Mouse (Mus musculus) olfactory bulb, adult 2 months (tissue): ENCODE results near the gene Rpl11. TPM values are rescaled to one million over a fixed set of nuclear protein-coding genes. Genes with fewer than 3 reads are reported as not detected.
"Not testable (repeated sequence)": the region's sequence is repeated elsewhere in the genome, so short reads cannot be mapped to it uniquely, and the experiment has no call there.

ENCODE experiments used
- H3K27ac ChIP-seq: fragments of 200-500 bp; 2 replicates; pipeline ENCODE4 v1.5.1; 2012; ENCODE audit warnings: low read depth, low read length; ENCODE audit not compliant: insufficient read depth
- H3K4me1 ChIP-seq: fragments of 200-500 bp; 2 replicates; pipeline ENCODE4 v1.6.1; 2012; ENCODE audit warnings: low read length; ENCODE audit not compliant: control insufficient read depth, insufficient read depth
- H3K4me3 ChIP-seq: fragments of 200-500 bp; 2 replicates; pipeline ENCODE4 v1.5.1; 2012; ENCODE audit warnings: mild to moderate bottlenecking, low read depth, low read length, moderate library complexity; ENCODE audit not compliant: insufficient read depth
- CTCF ChIP-seq: fragments of 200-500 bp; IDR thresholded peaks from 2 replicates; pipeline ENCODE4 v1.5.1; 2012; ENCODE audit warnings: low read depth, mild to moderate bottlenecking, low read length, moderate library complexity; ENCODE audit not compliant: insufficient read depth
- POLR2A ChIP-seq: fragments of 200-500 bp; IDR thresholded peaks from 2 replicates; pipeline ENCODE4 v1.6.1; 2012; ENCODE audit warnings: mild to moderate bottlenecking, low read depth, low read length, moderate library complexity; ENCODE audit not compliant: insufficient read depth
- WGBS: fragments of 180-500 bp; shearing (Covaris S2); methylation state at CpG from one replicate; pipeline ENCODE4 v1.1.7; 2018; 5-methylcytosine and 5-hydroxymethylcytosine counted together
- polyA plus RNA-seq: library from polyadenylated mRNA; stranded (reverse); fragments of >200 nt; gene quantifications from 2 replicates; pipeline ENCODE4 v1.2.4, GENCODE M21; 2012; ENCODE audit warnings: low replicate concordance; ENCODE audit not compliant: missing spikeins, insufficient read depth, insufficient read length

The Rpl11 gene
- polyA plus RNA-seq, 1 experiment, result not detected

DNA sequence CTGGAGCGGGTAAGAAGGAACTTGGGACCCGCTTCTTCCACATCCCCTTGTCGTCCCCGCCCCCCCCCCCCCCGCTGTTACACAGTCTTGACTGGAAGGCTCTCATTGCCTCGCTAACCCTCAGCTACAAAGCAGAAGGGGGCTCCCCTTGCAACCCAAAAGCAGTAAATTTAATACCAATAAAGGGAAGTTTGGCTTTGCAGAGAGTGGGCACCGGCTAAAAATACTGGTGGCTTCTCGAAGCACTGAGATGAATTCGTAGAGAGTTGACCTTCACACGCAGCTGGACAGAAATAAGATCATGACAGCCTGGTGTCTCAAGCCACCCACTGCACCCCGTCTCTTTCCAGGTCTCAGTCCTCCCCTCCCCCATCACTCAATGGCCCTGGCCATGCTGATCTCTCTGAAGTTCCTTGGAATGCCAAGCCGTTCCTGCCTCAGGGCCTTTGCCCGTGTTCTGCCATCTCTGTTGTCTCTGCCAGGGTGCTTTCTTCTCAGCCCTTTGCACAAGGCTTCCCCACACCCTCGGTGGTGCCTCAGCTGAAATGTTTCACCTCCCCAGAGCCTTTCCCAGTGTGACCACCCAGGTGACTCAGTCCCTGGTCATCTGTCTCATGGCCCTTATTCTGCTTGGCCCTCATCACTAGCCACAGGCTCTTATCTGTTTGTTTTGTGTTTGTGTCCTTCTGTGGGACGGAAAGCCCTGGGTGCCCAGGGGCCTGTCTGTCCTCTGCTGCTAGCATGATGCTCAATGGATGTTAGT lies 23.7 kb upstream of the Rpl11 start:
- no peak for TF ChIP-seq CTCF
- TF ChIP-seq POLR2A, result no peak
- Histone ChIP-seq H3K4me1 (peaks cover 14% of the 10 kb centered on the region), H3K4me3 (no peak overlapping the region), H3K27ac (no peak overlapping the region)
- 72% methylated on average over 15 of the region's 15 CpGs for WGBS

DNA sequence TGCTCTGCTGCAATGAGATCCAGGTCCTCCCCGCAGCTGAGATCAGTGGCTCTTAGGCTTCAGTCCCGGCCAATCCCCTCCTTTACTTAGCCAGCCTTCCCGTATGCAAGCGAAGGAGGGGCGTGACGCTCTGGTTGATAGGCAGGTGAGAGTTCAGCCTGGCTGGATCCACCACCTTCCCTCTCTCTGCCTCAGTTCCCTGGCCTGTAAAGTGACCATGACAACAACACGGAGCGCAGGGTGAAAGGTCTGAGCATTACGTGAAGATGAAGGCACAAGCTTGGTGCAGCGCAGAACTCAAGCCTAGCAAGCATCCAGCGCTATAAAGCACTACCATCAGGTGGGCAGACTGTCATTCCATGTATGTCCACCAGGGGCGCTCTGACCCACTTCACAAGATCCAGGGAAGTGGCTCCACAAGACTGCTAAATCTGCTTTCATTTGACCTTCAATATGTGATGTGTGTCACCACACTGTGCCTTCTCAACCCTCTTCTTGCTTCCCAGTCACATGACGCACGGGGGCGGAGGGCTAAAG lies 18.0 kb upstream of the Rpl11 start:
- Histone ChIP-seq H3K27ac (no peak overlapping the region; the same call in 1 of the 2 replicates), H3K4me1 (peaks cover 10% of the 10 kb centered on the region), H3K4me3 (no peak overlapping the region)
- WGBS, result 7% methylated on average over 15 of the region's 15 CpGs
- TF ChIP-seq CTCF (peak; percentile 76), POLR2A (no peak)

DNA sequence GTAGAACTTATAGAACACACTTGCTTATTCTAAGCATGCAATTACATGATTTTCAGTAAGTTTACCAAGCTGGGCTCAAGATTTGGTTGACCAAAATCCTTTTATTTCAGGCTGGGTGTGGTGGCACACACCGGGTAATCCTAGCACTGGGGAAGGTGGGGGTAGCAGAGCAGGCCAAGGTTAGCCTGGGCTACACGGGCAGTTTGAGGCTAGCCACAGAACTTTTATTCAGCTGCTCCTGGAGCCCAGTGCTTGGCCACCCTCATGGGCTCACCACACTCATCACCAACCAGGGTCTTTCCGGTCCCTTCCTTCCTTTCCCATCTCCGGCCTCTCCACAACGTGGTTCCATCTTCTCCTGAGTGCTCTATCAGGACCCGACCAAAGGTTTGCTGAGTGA lies 17.4 kb upstream of the Rpl11 start:
- H3K4me3 ChIP-seq, result no peak overlapping the region
- H3K4me1 ChIP-seq, result peaks cover 10% of the 10 kb centered on the region
- no peak for TF ChIP-seq CTCF
- no peak for TF ChIP-seq POLR2A
- WGBS, result 73% methylated on average over 6 of the region's 6 CpGs
- no peak overlapping the region for H3K27ac ChIP-seq

DNA sequence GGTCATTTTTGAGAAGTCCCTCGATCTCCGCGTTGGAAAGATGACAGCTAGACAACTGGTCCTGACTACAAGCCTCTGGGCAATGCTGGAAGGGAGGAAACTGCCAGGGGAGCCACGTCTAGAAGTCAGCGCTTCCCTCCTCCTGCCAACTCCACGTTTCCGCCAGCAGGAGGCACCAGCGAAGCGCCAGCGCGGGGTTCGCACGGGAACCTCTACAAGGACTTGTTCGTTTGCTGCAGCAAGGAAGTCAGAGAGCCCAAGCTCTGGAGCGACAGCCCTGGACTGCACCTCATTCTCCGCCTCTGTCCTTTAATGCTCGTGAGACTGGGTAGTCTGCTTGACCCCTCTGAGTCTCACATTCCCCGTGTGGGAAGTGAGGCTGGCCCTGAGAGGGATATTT lies 16.7 kb upstream of the Rpl11 start:
- H3K27ac ChIP-seq, result no peak overlapping the region
- WGBS, result 5% methylated on average over 18 of the region's 18 CpGs
- TF ChIP-seq CTCF (peak; percentile 86), POLR2A (no peak)
- H3K4me1 ChIP-seq, result peaks cover 10% of the 10 kb centered on the region
- no peak overlapping the region for H3K4me3 ChIP-seq

DNA sequence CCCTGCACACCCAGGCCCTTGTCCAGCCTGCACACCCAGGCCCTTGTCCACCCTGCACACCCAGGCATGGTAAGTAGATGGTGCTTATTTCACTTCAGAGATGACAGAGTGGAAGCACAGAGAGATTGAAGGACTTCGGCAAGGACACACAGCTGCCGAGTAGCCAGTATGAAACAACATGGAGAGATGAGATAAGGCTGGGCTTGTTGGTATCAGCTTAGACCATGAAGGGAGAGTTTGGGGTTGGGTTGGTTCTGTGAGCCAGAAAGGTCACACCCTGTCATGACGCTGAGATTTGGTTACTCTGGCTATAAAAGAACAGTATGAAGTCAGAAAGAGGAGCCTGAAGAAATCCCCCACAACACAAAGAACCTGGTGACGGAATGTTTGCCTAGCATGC lies 16.1 kb upstream of the Rpl11 start:
- peaks cover 10% of the 10 kb centered on the region for H3K4me1 ChIP-seq
- H3K4me3 ChIP-seq, result no peak overlapping the region
- no peak overlapping the region for H3K27ac ChIP-seq
- no peak for TF ChIP-seq CTCF
- no peak for TF ChIP-seq POLR2A
- WGBS, result 78% methylated on average over 4 of the region's 4 CpGs

DNA sequence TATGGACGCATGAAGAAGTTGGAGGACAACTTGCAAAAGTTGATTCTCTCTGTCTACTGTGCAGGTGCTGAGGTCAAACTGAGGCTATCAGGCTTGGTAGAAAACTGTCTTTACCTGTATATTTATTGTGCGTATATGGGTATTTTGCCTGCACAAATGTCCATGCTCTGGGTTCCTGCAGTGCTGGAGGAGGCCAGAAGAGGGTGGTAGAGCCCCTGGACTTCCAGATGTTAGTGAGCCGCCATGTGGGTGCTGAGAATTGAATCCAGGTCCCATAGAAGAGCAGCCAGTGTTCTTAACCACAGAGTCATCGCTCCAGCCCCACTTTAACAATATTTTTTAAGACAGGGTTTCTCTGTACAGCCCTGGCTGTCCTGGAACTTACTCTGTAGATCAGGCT lies 9.9 kb upstream of the Rpl11 start:
- 95% methylated on average over 4 of the region's 4 CpGs for WGBS
- no peak overlapping the region for H3K27ac ChIP-seq
- H3K4me3 ChIP-seq, result no peak overlapping the region
- TF ChIP-seq CTCF (no peak), POLR2A (no peak)
- no peaks in the 10 kb centered on the region for H3K4me1 ChIP-seq

DNA sequence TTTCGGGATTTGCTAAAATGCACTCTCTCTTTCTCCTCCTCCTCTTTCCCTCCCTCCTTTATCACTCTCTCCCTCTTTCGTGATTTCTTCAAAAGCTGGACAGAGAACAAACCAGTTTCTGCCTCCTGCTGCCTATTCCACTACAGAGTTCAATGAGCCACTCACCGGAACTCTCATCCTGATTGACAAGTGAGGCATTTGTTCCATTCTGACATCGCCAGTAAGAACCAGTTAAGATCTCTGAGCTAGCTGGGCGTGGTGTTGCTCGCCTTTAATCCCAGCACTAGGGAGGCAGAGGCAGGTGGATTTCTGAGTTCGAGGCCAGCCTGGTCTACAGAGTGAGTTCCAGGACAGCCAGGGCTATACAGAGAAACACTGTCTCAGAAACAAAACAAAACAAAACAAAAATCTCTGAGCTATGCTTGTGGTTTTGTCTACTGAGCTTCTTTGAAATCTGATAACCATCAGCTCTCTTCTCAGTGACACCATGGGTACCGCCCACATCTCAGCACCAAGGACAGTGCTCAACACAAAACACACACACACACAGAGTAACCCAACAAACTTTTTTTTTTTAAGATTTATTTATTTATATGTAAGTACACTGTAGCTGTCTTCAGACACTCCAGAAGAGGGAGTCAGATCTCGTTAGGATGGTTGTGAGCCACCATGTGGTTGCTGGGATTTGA lies 6.7 kb upstream of the Rpl11 start:
- WGBS, result 64% methylated on average over 9 of the region's 9 CpGs
- not testable (repeated sequence) for H3K4me1 ChIP-seq, H3K4me3 ChIP-seq, H3K27ac ChIP-seq

DNA sequence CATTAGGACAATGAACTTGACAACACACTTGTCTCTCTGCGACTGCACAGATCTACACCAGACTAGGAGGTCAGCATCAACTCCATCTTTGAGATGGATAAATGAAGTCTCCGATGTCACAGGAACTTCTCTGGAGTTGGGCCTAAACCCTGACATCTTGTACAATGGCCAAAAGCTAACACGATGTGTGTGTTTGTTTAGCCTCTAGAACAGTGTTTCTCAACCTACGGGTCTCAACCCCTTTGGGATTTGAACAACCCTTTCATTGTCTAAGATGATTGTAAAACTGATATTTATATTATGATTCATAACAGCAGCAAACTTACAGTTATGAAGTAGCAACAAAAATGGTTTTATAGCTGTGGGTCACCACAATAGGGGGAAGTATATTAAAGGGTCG lies 4.7 kb upstream of the Rpl11 start:
- TF ChIP-seq POLR2A (no peak), CTCF (no peak)
- H3K4me3 ChIP-seq, result no peak overlapping the region
- 84% methylated on average over 5 of the region's 5 CpGs for WGBS
- no peak overlapping the region for H3K27ac ChIP-seq
- H3K4me1 ChIP-seq, result no peaks in the 10 kb centered on the region

DNA sequence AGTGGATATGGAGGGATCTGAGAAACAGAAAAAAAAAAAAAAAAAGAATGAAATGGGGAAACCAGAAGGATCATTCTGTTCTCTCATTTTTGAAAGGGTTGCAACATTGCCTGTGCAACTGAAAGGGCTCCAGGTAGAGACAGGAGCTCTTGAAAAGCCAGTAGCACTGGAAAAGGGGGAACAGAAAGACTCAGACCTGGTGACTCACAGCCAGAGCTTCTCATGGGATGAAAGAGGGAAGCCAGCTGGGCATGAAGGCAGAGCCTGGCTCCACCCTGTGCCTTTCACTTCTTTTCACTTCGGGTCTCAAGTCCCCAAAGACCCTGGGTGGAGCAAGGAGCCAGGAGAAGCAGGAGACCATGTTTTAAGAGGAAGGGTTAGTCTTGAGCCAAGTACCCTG lies 2.8 kb upstream of the Rpl11 start:
- no peak overlapping the region for H3K27ac ChIP-seq
- TF ChIP-seq CTCF (no peak), POLR2A (no peak)
- no peak overlapping the region for H3K4me3 ChIP-seq
- 17% methylated on average over 1 of the region's 1 CpGs for WGBS
- H3K4me1 ChIP-seq, result peaks cover 3% of the 10 kb centered on the region; the same call in 1 of the 2 replicates

DNA sequence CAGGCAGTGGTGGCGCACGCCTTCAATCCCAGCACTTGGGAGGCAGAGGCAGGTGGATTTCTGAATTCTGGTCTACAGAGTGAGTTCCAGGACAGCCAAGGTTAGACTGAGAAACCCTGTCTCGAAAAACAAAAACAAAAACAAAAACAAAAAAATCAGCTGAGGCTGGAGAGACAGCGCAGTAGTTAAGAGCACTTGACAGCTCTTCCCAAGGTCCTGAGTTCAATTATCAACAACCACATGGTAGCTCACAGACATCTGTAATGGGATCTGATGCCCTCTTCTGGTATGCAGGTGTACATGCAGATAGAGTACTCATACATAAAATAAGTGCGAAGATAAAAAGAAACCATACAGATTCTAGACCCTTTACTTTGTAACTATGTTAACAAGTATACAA lies 615 bp upstream of the Rpl11 start:
- Histone ChIP-seq H3K4me3 (no peak overlapping the region), H3K27ac (no peak overlapping the region), H3K4me1 (peaks cover 9% of the 10 kb centered on the region)
- TF ChIP-seq POLR2A (no peak), CTCF (no peak)
- 78% methylated on average over 5 of the region's 5 CpGs for WGBS
